Mouse (Mus musculus) cerebral cortex, adult 2 months (tissue): Measurements from ENCODE around the gene Lcn2.

Experiments
- WGBS: fragments of 180-500 bp; shearing (Covaris S2); methylation state at CpG from one replicate; pipeline ENCODE4 v1.1.7; 2018; 5-methylcytosine and 5-hydroxymethylcytosine counted together

The Lcn2 gene

GRCm38 (mm10) chr2:32387706-32388490, at the start of gene Lcn2:
Lcn2 (minus strand) TSS chr2:32388252.
- WGBS = 67% methylated on average over 5 of the region's 5 CpGs

- 51% methylated on average over 2 of the region's 2 CpGs for WGBS
Measured at GRCm38 (mm10) chr2:32437612-32438166, 49.6 kb upstream of the Lcn2 start.

- 26% methylated on average over 3 of the region's 3 CpGs for WGBS
Measured at GRCm38 (mm10) chr2:32436686-32437372, 48.8 kb upstream of the Lcn2 start.

DNA sequence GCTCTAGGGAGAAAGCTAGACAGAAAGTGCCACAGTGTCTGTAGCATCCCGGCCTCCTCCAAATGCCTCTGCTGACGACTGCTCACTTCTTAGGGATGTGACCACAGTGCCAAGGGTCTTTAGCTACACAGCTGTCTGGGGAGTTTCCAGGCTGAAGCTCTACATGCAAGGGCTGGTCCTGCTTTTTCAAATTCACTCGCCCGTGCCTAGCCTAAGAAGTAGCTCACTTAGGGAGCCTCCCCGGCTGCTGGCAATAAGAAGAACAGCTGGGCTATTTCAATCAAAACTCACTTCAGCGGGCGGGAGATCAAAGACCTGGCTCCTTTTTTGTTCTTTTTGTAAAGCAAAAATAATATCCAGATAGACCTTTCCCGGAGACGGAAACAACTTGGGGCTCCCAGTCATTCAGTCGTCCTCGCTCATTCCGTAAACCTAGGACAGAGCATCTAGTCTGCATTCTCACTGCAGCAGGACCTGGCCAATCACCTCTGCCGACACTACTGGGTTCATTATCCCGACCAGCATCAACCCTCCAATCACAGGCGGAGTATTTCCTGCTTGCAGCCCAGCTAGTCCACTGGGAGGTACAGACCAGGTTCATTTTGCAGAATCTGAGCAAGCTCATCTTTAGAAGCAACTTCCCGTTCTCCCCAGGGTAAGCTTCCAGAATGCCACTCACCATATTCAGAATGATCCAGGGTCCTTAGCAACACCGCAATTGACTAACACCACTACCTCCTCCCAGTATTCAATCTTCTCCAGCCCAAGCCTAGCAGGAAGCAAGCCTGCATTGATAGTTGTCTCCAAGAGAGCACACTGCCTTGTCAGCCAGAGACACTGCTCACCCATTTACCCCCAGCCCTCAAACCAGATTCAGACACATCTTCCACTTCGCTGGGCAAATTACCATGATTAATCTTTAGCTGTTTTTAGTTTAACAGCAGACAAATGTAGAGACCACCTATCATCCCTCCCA, 42.9 kb upstream of the Lcn2 start:
- 6% methylated on average over 18 of the region's 18 CpGs for WGBS

- WGBS = 28% methylated on average over 4 of the region's 4 CpGs
Measured at GRCm38 (mm10) chr2:32429215-32429891, 41.3 kb upstream of the Lcn2 start.

DNA sequence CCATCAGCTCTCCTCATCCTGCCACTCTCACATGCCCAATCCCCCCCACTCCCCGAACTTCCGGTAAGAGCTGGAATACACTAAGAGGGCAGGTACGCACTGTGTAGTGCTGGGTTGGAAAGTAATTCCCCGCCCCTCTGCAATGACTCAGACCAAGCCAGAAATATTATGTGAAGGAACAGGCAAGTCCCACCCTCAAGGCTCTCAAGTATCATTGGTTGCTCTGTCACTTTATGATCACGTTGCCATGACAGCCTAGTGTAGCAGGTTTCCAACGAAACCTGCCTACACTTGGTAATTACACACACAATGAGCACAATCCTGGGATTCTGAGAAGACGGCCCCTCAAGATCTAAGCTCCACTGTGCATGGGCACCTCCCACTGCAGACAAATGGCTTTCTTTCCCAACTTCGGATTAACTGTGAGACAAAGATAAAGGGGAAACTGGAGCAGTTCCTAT, 40.2 kb upstream of the Lcn2 start:
- 14% methylated on average over 8 of the region's 8 CpGs for WGBS

GRCm38 (mm10) chr2:32427720-32428119, 39.7 kb upstream of the Lcn2 start:
- WGBS = 43% methylated on average over 5 of the region's 5 CpGs

DNA sequence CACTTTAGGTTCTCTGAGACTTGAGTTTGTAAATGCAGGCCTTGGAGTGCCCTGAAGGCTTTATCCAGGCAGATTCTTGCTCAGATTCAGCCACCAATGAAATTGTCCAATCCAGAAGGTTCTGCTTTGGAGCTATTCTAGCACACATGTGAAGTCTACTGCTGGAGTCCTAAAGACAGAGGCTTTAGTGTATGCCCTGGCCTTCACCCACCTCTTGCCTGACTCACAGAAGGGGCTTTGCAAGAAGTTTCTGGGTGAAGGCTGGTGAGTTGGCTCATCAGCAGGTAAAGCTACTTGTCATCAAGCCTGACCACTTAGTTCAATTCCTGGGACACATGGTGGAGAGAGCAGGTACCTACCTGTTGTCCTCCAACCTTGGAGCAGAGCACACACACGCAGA, 38.1 kb upstream of the Lcn2 start:
- 97% methylated on average over 1 of the region's 1 CpGs for WGBS

- WGBS = 49% methylated on average over 5 of the region's 5 CpGs
Measured at GRCm38 (mm10) chr2:32425568-32425967, 37.5 kb upstream of the Lcn2 start.

DNA sequence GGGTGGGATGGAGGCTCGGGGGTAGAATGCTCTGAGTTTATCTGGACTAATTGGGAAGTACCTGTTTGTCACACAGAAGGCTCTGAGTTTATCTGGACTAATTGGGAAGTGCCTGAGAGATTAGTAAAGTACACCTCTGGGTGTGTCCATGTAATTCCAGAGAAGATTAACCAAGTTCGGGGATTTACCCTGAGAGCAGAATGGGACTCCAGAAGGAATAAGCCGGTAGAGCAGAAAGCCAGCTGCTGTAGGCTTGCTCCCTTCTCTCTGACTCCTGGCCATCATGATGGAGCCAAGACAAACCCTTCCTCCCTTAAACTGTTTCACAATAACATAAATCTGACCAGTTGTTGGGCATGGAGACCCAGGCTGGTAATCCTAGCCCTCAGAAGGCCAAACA, 36.7 kb upstream of the Lcn2 start:
- WGBS = 40% methylated on average over 3 of the region's 3 CpGs

- WGBS = 14% methylated on average over 14 of the region's 14 CpGs
Measured at GRCm38 (mm10) chr2:32423481-32424331, 35.7 kb upstream of the Lcn2 start.

DNA sequence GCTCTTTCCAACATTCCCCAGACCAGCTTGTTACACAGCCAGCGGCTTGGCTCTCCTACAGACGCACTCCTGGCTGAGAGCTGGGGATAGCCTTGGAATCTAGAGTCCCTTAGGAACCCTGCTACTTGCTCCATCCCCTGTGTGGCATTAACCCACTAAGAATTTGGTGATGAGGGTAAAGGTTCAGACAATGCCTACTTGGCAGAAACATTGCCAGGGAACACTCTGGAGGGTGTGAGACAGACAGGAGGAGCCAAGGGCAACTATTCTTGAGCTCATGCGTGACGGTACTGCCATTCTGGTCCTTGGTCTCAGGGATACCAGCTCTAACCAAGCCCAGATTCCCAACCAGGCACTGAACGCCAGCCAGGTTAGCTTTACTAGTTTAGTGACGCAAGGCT, 33.8 kb upstream of the Lcn2 start:
- whole genome bisulfite sequencing = 83% methylated on average over 6 of the region's 6 CpGs

DNA sequence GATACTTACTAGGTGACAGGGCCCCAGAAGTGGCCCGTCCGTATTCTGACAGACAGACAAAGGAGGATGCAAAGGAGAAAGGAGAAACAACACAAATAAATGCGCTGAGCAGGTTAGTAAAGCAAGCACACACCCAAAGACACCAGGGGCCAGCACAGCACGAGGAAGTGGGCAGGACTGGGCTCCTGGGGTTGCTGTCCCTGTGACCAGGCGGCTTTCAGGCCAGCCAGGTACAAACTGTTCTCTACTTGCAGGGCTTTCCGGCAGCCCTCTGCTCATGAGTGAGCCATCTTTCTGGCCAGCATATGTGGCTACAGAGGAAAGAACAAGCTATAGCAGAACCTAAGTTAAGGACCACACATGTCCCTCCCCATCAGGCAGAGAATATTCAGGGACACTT, 32.6 kb upstream of the Lcn2 start:
- WGBS = 67% methylated on average over 6 of the region's 6 CpGs

GRCm38 (mm10) chr2:32420066-32420608, 32.1 kb upstream of the Lcn2 start:
- 77% methylated on average over 12 of the region's 12 CpGs for WGBS

DNA sequence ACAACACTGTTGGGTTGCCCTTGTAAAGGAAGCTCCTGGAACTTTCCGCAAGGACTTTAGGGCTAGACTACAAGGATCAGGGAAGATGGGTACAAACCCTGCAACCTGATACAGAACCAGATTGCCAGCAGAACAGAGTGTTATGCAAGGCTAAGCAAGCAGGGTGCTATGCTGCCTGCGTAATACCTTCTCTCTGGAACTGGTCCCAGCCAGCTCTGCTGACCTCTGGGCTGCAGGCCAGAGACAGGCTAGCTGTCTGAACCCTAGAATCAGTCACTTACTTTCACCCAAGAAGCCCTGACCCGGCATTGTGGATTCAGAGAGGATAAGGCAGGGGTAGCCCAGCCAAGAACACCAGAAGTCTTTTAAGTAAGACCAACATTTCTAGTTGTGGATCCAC, 31.3 kb upstream of the Lcn2 start:
- WGBS = 56% methylated on average over 3 of the region's 3 CpGs

DNA sequence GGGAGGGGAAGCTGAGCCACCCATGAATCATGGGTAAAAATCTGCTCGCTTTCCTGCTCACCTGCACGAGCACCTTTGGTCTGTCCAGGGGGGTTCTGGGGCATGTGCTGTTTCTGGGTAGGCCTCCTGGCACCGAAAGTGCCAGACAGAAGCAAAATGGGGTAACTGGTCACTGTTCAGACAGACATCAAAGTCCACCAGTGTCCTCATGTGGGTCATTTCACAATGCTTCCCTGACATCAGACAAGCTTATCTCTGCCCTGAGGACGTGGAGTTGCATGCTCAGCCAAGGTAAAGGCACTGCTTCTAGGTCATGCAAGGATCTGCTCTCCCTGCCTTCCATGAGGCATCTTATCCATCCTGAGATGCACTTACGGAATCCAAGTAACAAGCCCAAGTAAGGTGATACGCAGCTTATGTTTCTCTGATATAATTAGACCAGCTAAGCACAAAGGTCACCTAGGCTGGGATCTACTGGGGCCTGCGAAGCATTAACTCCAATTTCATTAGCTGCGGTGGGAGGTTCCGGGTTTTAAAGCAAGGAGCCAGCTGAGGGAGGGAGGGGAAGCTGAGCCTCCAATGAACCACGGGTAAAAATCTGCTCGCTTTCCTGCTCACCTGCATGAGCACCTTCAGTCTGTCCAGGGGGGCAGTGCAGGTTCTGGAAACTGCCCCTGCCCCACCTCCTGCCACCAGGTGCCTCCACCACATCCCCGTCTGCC, 30.5 kb upstream of the Lcn2 start:
- WGBS = 80% methylated on average over 12 of the region's 12 CpGs

GRCm38 (mm10) chr2:32417486-32417885, 29.4 kb upstream of the Lcn2 start:
- WGBS = 87% methylated on average over 8 of the region's 8 CpGs

DNA sequence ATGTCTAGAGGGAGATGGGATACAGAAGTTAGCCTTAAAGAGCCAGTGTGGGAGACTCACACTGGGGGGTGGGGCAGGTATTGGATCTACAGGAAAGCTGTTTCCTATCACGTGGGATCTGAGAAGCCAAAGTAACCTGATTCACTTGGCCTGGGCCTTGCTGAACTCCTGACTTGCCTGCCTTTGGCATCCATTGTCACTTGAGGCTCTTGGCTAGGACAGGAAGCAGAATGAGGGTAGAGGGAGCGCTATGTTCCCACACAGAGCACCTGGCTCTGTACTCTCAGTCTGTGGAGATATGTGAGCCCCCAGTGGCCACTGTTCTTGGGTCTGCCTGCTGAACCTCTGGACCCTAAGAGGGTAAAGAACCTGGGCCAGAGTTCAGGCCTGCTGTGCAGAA, 28.5 kb upstream of the Lcn2 start:
- 75% methylated on average over 2 of the region's 2 CpGs for WGBS

- 92% methylated on average over 12 of the region's 12 CpGs for WGBS
Measured at GRCm38 (mm10) chr2:32415801-32416200, 27.7 kb upstream of the Lcn2 start.
